Mouse (Mus musculus): ENCODE results near the gene Zfp235.

Gene Zfp235

GRCm38 (mm10) chr7:24133996-24134828, at the start of gene Zfp235:
TSS of gene Zfp235 (plus strand) at chr7:24134169.
- peak; percentile 93 for DNase-seq

DNA sequence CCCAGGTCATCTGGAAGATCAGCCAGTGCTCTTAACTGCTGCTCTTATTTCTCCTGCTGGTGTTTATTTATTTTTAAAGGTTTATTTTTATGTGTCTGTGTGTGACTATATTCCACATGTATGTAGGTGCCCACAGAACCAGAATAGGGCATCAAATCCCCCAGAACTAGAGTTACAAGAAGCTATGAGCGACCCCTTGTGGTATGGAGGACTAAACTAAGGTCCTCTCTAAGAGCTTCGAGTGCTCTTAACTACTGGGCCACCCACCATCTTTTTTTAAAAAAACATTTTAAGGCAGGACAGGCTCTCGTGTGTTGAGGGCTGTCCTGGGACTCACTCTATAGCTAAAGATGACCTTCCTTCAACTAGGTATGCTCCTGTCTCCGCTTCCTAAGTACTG, 47.1 kb upstream of the Zfp235 start:
- DNase-seq = no peak

DNA sequence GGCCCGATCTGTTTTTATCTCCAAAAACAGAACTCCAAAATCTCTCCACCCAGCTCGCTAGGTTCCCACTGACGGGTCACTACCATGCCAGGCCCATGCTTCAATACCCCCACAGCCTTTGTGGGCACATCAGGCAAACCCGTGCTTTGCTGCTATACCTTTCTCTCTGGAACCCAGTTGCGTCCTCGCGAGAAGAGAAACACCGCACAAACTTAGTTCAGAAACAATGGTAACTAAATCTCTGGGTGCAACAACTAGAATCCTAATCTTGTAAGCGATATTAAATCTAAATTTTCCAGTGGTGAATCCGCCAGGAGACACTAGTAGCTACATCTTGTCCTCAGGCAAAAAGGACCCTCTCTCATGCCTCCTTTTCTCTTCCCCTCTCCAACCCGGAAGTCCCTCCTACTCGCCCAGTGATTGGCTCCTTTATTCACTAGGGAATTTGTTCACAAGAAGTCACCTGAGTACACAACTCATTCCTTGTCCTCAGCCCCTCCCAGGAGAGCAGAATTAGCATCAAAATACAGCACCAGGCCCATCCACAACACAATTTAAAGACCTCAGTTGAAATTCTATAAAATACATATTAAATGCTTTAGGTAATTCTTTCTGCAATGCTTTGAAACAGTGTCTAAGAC, 46.4 kb upstream of the Zfp235 start:
- no peak for DNase-seq

DNA sequence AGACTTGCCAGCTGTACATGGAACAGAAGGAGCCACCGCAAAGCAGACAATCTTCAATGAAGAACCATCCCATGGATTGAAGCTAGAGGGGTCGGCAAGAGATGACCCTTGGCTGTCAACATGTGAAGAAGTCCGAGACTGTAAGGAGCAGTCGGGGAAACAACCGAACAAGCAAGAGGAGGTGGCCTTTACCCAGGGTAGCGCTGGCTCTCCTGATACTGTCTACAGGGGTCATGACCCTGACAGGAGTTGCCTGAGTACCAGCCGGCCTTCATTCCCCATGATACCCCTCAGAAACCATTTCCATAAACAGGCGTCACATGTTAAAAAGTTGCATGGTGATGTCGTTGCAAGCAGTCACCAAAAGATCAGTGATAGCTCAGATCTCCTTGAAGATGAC, 29.6 kb upstream of the Zfp235 start:
- DNase-seq = no peak

DNA sequence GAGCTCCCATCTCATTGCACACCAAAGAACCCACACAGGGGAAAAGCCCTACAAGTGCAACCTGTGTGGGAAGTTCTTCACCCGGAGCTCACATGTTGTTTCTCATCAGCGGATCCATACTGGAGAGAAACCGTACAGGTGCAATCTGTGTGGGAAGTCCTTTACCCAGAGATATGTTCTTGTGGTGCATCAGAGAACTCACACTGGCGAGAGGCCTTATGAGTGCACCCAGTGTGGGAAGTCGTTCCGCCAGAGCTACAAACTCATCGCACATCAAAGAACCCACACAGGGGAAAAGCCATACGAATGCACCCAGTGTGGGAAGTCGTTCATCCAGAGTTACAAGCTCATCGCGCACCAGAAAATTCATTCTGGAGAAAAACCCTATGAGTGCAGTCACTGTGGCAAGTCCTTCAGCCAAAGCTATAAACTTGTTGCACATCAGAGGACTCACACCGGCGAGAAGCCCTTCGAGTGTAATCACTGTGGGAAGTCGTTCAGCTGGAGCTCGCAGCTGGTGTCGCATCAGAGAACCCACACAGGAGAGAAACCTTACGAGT, 28.7 kb upstream of the Zfp235 start:
- no peak for DNase-seq

GRCm38 (mm10) chr7:24110839-24111238, 23.1 kb upstream of the Zfp235 start:
- no peak for DNase-seq

DNA sequence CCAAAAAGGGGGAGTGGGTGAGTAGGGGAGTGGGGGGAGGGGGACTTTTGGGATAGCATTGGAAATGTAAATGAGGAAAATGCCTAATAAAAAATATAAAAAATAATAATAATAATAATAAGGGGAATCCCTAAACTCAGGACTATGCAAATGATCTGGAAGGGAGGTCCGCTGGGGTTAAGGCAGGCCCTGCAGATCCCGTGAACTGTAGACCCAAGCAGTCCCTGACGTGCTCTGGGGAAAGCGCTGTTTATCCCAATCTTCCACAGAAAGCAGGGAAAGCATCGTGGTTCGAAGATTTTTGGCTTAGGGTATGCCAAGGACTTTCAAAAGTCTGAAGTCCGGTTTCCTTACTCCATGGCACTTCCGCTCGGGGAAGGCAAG, 22.2 kb upstream of the Zfp235 start:
- DNase-seq = no peak

GRCm38 (mm10) chr7:24112156-24112856, 21.7 kb upstream of the Zfp235 start, which contains the start of gene Zfp112:
TSS of gene Zfp112 (plus strand) at chr7:24112314.
- DNase-seq = peak; percentile 90

DNA sequence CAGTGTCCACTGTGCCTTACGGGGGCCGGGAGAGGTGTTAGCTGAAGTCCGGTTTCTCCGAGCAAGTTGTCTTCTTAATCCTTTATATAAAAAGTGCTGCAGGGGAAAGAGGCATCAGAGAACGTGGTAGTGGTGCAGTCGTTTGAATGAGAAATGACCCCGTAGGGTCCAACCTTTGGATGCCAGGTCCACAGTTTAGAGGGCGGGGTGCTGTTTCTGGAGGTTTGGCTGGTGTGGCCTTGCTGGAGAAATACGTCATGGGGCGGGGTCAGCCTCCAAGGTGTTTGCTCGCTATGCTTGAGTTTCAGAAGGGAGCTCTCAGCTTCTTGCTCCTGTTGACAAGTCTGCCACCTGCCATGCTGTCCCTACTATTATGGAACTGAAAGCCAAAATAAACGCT, 21.0 kb upstream of the Zfp235 start:
- peak; percentile 85 for DNase-seq

DNA sequence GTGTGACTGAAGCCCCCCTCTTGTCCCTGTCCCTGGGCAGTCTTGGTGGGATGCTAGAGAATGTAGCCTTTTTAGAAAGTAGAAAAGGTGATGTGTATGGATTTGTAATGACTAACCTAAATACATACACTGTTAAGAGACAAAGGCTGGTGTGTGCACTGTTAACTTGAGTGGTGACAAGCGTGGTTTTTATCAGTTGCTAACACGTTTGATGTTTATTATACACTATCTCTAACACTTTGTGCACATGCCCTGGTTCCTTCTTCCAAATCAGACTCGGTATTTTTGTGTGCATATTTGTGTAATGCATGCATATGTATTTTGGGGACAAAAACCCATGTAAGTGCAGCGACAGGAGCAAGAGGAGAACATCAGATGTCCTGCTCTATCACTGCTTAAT, 17.3 kb upstream of the Zfp235 start:
- no peak for DNase-seq

GRCm38 (mm10) chr7:24133425-24133995, 459 bp upstream of the Zfp235 start:
- DNase-seq = no peak

- no peak for DNase-seq
Observed at GRCm38 (mm10) chr7:24142566-24142965, 8.6 kb downstream of the Zfp235 start.

GRCm38 (mm10) chr7:24153272-24153671, 19.3 kb downstream of the Zfp235 start:
- DNase-seq = peak; percentile 10

DNA sequence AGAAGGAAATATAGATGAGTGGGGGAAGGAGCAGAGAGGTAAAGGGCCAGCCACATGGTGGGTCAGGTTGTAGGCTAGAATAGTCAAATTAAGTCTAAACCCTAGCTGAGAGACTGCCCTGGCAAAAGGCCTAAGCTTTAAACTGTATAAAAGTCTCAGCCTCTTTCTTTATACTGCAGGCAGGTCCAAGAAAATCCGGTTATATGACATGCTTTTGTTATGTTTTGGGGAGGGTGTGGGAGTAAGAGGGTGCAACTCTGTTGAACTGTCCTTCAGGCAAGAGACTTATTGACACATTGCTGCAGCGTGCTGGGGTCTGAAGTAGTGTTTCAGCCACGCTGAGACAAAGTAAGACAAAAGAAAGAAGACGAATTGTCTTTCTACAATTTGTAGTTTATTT, 38.2 kb downstream of the Zfp235 start:
- no peak for DNase-seq

- peak; percentile 54 for DNase-seq
Observed at GRCm38 (mm10) chr7:24174618-24175336, 40.8 kb downstream of the Zfp235 start, which contains the start of gene Zfp114. TSS of gene Zfp114 (plus strand) at chr7:24175060.

DNA sequence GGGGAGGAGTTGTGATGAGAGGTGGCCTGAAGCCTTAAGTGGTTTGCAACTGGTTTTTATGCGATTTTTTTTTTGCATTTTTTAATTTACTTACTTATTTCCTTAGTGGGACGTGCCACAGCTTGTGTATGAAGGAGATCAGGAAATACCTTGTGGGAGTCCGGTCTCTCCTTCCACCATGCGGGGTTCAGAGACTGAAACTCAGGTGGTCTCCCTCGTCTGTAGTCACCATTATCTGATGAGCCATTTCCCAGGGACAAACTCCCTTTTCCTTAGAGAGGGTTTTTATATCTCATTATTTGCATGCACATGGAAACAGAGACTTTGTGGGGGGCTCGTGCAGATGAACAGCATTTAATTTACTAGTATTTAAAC, 41.4 kb downstream of the Zfp235 start:
- DNase-seq = no peak

DNA sequence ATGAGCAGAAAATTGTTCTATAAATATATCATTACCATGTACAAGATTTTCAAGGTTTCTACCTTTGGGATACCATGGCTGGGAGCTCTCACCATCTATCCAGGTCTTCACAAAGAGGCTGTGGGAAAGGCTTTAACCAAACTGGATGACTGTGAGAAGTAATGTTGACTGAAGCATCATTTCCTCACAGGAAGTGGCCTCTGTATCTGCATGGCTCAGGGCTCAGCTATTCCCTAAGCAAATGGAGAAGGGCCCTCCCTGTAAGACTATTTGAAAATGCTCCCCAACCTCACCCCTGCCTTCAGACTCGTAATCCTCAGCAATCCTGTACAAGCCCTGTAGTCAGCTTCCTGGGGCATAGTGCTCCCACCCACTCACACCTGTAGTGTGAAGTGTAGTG, 53.6 kb downstream of the Zfp235 start:
- no peak for DNase-seq

GRCm38 (mm10) chr7:24188901-24189570, 55.1 kb downstream of the Zfp235 start:
- DNase-seq = no peak

DNA sequence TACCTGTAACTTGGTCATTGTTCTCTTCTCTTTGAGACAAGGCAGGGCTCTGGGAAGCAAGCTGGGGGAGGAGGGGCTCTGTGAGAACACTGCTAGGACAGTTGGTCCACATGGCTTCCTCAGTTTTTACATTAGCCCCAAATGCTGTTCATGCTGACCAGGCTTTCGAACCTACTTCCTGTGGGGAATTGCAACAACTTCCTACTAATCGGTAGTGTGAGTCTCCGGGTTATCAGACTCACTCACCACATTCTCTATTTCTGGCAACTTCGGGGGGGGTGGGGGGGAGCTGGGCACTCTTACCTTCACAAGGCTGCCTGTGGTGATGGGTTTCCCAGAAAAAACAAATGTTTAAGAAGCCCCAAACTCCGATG, 55.6 kb downstream of the Zfp235 start:
- DNase-seq = no peak

GRCm38 (mm10) chr7:24191361-24191760, 57.4 kb downstream of the Zfp235 start:
- no peak for DNase-seq

Measured in lung, postnatal 36 days (tissue).